Mouse (Mus musculus) kidney, postnatal 0 days (tissue): Measurements from ENCODE around the gene Nupl2. TPM values are rescaled to one million over a fixed set of nuclear protein-coding genes. Genes with fewer than 3 reads are reported as not detected.

Source experiments
- ATAC-seq: fragments of 200-750 bp; cut with Nextera tagmentation; replicated peaks from 2 replicates; pipeline ENCODE4 v1.8.0; 2017; ENCODE audit warnings: low read depth, moderate number of reproducible peaks, moderate TSS enrichment, moderate library complexity; ENCODE audit not compliant: low FRiP score
- DNase-seq: peaks from one replicate; pipeline ENCODE4 v3.0.0-alpha.2; 2016; ENCODE audit warnings: low spot score
- H3K27ac ChIP-seq: fragments of 300-500 bp; sonication (generic); 2 replicates; pipeline ENCODE4 v1.5.1; 2014; ENCODE audit warnings: mild to moderate bottlenecking
- H3K27me3 ChIP-seq: fragments of 300-500 bp; sonication (generic); 2 replicates; pipeline ENCODE4 v1.6.1; 2014; ENCODE audit warnings: low read length, mixed read lengths; ENCODE audit not compliant: insufficient read depth
- H3K36me3 ChIP-seq: fragments of 300-500 bp; sonication (generic); 2 replicates; pipeline ENCODE4 v1.6.1; 2014; ENCODE audit warnings: low read length, mixed read lengths; ENCODE audit not compliant: insufficient read depth
- H3K4me1 ChIP-seq: fragments of 300-500 bp; sonication (generic); replicated peaks from 2 replicates; pipeline ENCODE4 v1.6.1; 2014; ENCODE audit warnings: antibody characterized with exemption, low read length, mixed read lengths; ENCODE audit not compliant: insufficient read depth
- H3K4me2 ChIP-seq: fragments of 300-500 bp; sonication (generic); 2 replicates; pipeline ENCODE4 v1.6.1; 2014; ENCODE audit warnings: mild to moderate bottlenecking, low read length, moderate library complexity, mixed read lengths
- H3K4me3 ChIP-seq: fragments of 300-500 bp; sonication (generic); replicated peaks from 2 replicates; pipeline ENCODE4 v1.5.1; 2014; ENCODE audit warnings: low read depth, low read length
- H3K9ac ChIP-seq: fragments of 300-500 bp; sonication (generic); 2 replicates; pipeline ENCODE4 v1.6.1; 2014; ENCODE audit warnings: low read depth, low read length
- H3K9me3 ChIP-seq: fragments of 300-500 bp; sonication (generic); replicated peaks from 2 replicates; pipeline ENCODE4 v1.6.1; 2016; ENCODE audit warnings: low read length, inconsistent platforms, mixed read lengths
- CTCF ChIP-seq: IDR thresholded peaks from 2 replicates; pipeline ENCODE4 v1.5.1; 2016; ENCODE audit warnings: antibody characterized with exemption, low read depth, mild to moderate bottlenecking, moderate library complexity
- WGBS: fragments of 180-500 bp; shearing (Covaris S2); extraction: QIAGEN DNeasy Blood & Tissue Kit; methylation state at CpG from one replicate; pipeline ENCODE4 v1.1.7; 2014; 5-methylcytosine and 5-hydroxymethylcytosine counted together
- polyA plus RNA-seq: library from polyadenylated mRNA; unstranded; fragments of >200 nt; fragmentation: Nextera tagmentation; extraction: Ambion mirVana; gene quantifications from 2 replicates; pipeline ENCODE4 v1.2.1, GENCODE M21; 2015

Nupl2 gene
- polyA plus RNA-seq, 1 experiment from 2014 or later, result 11.2 TPM

- Histone ChIP-seq H3K4me3 (no peak overlapping the region), H3K9me3 (no peaks in the 10 kb centered on the region), H3K27ac (no peak overlapping the region), H3K36me3 (no peaks in the 10 kb centered on the region), H3K27me3 (no peaks in the 10 kb centered on the region), H3K9ac (no peak overlapping the region), H3K4me2 (no peak overlapping the region), H3K4me1 (no peaks in the 10 kb centered on the region)
- DNase-seq (no peak), ATAC-seq (no peak)
- WGBS, result 73% methylated on average over 5 of the region's 5 CpGs
- no peak for TF ChIP-seq CTCF
These were observed 38.5 kb downstream of the Nupl2 start for GRCm38 (mm10) chr5:24203266-24203665.

DNA sequence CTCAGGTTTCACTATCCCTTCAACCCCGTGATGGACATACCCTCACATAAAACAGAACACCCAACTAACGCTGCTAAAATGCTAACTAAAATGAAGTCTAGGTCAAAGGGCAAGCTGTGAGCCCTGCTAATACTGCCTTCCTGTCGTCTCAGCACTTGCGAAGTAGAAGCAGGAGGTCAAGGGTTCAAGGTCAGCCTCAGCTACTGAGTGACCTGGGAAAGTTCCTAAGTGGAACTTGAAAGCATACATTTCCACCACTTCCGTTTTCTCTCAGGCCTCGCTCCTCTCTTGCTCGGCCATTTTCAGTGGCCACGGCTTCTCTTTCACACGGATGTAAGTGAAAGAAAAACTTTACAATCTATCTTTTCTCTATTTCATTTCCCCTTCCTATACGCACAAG lies 43.2 kb downstream of the Nupl2 start:
- Histone ChIP-seq H3K27ac (no peak overlapping the region), H3K27me3 (no peaks in the 10 kb centered on the region), H3K9ac (no peak overlapping the region), H3K4me2 (no peak overlapping the region), H3K36me3 (no peaks in the 10 kb centered on the region), H3K4me3 (no peak overlapping the region), H3K9me3 (no peaks in the 10 kb centered on the region), H3K4me1 (no peaks in the 10 kb centered on the region)
- DNase-seq (no peak), ATAC-seq (no peak)
- TF ChIP-seq CTCF, result no peak
- 53% methylated on average over 10 of the region's 10 CpGs for WGBS

DNA sequence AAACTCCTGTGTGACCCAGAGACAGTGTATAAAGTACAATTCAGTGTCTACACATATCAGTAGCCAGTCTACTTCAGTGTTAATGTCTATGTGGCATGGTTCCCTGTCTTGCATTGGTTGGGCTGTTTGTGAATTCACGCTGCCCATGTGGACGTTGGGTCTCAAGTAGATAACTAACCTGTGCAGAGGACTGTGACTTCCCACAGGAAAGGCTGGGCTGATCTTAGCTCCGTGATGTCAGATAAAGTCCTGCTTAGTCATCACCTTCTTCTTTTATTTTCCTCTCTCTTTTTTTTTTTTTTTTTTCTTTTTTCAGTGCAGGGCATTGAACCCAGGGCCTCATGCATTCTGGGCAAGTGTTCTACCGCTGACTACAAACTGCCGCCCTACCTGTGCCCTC lies 43.7 kb downstream of the Nupl2 start:
- 78% methylated on average over 5 of the region's 5 CpGs for WGBS
- Histone ChIP-seq H3K9me3 (no peaks in the 10 kb centered on the region), H3K9ac (no peak overlapping the region), H3K27me3 (no peaks in the 10 kb centered on the region), H3K4me2 (no peak overlapping the region), H3K27ac (no peak overlapping the region), H3K4me1 (no peaks in the 10 kb centered on the region), H3K4me3 (no peak overlapping the region), H3K36me3 (no peaks in the 10 kb centered on the region)
- no peak for DNase-seq
- no peak for ATAC-seq
- TF ChIP-seq CTCF, result no peak

DNA sequence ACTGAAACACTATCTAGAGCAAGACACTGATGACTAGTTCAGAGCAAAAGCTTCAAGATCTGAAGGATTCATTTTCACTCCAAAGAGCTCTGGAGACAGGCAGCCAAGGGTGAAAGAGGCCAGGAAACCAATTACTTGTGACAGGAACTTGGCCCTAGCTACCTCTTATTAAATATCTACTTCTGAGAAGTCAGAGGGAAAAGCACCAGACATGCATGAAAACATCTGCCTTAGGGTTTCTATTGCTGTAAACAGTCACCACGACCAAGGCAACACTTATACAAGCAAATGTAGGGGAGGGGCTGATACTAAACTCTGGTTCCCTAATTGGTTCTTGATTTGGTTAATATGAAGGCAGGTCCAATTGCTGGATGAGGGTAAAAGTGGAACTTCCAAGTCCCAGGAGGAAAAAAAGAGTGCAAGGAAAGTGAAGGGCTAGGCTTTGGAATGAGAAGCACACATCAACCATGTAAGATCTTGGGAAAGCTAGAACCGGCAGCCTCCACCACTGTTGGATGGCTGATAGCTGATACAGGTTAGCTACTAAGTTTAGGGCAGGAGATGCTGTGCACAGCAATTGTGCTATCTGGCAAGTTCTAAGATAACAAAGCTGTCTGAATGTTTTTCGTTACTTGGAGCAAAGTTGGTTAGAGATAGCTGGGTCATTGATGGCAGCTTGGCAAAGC lies 49.2 kb downstream of the Nupl2 start:
- Histone ChIP-seq H3K36me3 (no peaks in the 10 kb centered on the region), H3K27ac (no peak overlapping the region), H3K27me3 (no peaks in the 10 kb centered on the region), H3K9me3 (no peaks in the 10 kb centered on the region), H3K4me2 (no peak overlapping the region), H3K4me1 (no peaks in the 10 kb centered on the region), H3K4me3 (no peak overlapping the region), H3K9ac (no peak overlapping the region)
- WGBS, result 58% methylated on average over 3 of the region's 3 CpGs
- DNase-seq (peak; percentile 83), ATAC-seq (no peak)
- TF ChIP-seq CTCF, result no peak

DNA sequence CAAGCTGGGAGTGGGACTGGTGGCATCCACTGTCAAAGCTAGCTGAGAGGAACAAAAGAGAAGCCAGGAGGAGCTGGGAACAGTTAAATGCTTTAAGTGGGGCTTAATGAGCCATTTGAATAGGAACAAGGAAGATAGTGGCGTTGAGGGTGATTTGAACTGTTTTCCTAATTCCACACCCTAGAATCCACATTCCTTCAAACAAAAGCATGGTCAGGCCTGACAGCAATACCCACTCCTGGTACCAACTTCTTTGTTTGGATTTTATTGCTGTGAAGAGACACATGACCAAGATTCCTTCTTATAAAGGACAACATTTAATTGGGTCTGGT lies 49.8 kb downstream of the Nupl2 start:
- H3K27ac ChIP-seq, result no peak overlapping the region
- H3K27me3 ChIP-seq, result no peaks in the 10 kb centered on the region
- no peak overlapping the region for H3K9ac ChIP-seq
- no peak for ATAC-seq
- TF ChIP-seq CTCF, result no peak
- no peak overlapping the region for H3K4me2 ChIP-seq
- no peak overlapping the region for H3K4me3 ChIP-seq
- H3K9me3 ChIP-seq, result no peaks in the 10 kb centered on the region
- H3K36me3 ChIP-seq, result no peaks in the 10 kb centered on the region
- no peaks in the 10 kb centered on the region for H3K4me1 ChIP-seq
- WGBS, result 67% methylated on average over 1 of the region's 1 CpGs
- DNase-seq, result no peak

- Histone ChIP-seq H3K36me3 (no peaks in the 10 kb centered on the region), H3K4me3 (no peak overlapping the region), H3K9me3 (no peaks in the 10 kb centered on the region), H3K4me1 (no peaks in the 10 kb centered on the region), H3K9ac (no peak overlapping the region), H3K27ac (no peak overlapping the region), H3K27me3 (no peaks in the 10 kb centered on the region), H3K4me2 (no peak overlapping the region)
- ATAC-seq (no peak), DNase-seq (no peak)
- TF ChIP-seq CTCF, result no peak
- 88% methylated on average over 1 of the region's 1 CpGs for WGBS
These were observed 50.1 kb downstream of the Nupl2 start for GRCm38 (mm10) chr5:24214900-24215299.

Other genes starting within 250 kb of the Nupl2 start
- gene Fam126a, start 134.3 kb upstream of the Nupl2 start, polyA plus RNA-seq, result 10.7 and 11.1 TPM in 2 replicates
- gene Klhl7, start 64.4 kb upstream of the Nupl2 start, polyA plus RNA-seq, result 36.8 and 42.4 TPM in 2 replicates
- gene Kcnh2, start 186.6 kb downstream of the Nupl2 start, polyA plus RNA-seq, result 3.9 and 4.4 TPM in 2 replicates
- 12.8 and 14.0 TPM in 2 replicates for gene Nos3, start 199.8 kb downstream of the Nupl2 start, polyA plus RNA-seq
- gene Atg9b, start 227.2 kb downstream of the Nupl2 start, polyA plus RNA-seq, result 0.59 and 0.60 TPM in 2 replicates
- gene Abcb8, start 228.7 kb downstream of the Nupl2 start, polyA plus RNA-seq, result 48.6 and 51.7 TPM in 2 replicates
- gene Asic3, start 248.4 kb downstream of the Nupl2 start, polyA plus RNA-seq, result 0.40 and 0.46 TPM in 2 replicates